Mouse (Mus musculus) testis, adult 2 months (tissue): ENCODE measurements around the gene Spib.

ENCODE experiments used
- CTCF ChIP-seq: fragments of 200-500 bp; IDR thresholded peaks from 2 replicates; pipeline ENCODE4 v1.5.1; 2012; ENCODE audit warnings: low read depth, mild to moderate bottlenecking, inconsistent platforms, low read length, moderate library complexity; ENCODE audit not compliant: control insufficient read depth, insufficient read depth, insufficient replicate concordance
- POLR2A ChIP-seq: fragments of 200-500 bp; IDR thresholded peaks from 2 replicates; pipeline ENCODE4 v1.6.1; 2012; ENCODE audit warnings: low read depth, mild to moderate bottlenecking, inconsistent platforms, low read length, moderate library complexity; ENCODE audit not compliant: control insufficient read depth

DNA sequence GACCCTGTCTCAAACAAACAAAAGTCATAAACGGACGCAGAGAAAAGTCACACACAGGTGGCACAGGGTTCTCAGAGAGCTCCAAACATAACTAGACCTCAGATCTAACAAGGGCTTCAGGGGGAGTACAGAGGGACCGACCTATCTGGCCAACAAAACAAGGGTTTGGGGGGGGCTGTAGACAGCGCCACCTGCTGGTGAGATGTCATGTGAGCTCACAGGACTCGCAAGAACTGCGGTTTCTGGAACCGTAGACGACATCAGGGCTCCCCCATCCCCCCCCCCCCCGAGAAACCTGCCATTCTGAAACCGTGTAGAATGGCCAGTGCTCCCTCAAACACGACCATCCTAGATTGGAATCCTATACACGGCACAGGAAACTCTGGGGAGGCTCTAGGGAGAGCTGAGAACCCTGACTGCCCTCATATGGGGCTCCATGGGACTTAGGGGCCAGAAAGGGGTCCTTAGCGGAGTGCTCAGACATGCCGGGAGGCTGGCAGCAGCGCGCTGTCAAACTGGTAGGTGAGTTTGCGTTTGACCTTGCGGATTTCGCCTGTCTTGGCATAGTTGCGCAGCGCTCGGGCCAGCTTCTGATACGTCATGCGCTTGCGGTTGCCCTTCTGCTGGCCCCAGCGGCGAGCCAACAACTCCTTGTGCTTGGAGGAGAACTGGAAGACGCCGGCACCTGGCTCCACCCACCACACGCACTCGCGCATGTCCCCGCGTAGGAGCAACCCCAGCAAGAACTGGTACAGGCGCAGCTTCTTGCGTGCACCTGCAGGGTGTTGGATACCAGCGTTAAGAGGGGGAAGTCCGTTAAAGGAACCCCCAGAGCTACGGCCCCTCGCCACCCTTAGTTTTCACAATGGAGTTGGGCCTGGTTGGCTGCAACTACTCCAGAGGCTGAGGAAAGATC is 4.1 kb downstream of the Spib start:
- TF ChIP-seq CTCF: peak; percentile 83; the same call in 1 of the 2 replicates
- TF ChIP-seq POLR2A: no peak
